In genomic region chr1:164977351-164977750, GRCm38 (mm10) we compare ENCODE assay signal across 27 mouse cellular contexts. TPM values are rescaled to one million over a fixed set of nuclear protein-coding genes. Genes with fewer than 3 reads are reported as not detected.
"Had no signal": no experiment of that assay in that cellular context is flagged by ENCODE, and none has a peak within 500 bp of the region (broad histone marks: within the 10 kb centered on the region; RNA-seq: fewer than 3 reads in every experiment).

No protein-coding gene starts in this region.

- H3K27me3 ChIP-seq: limb, embryonic 13.5 days; liver, embryonic 12.5 days; liver, embryonic 15.5 days; lung, embryonic 15.5 days; midbrain, embryonic 13.5 days; stomach, embryonic 15.5 days had no signal

- H3K9me3 ChIP-seq: limb, embryonic 10.5 days; limb, embryonic 13.5 days; liver, embryonic 12.5 days; liver, embryonic 15.5 days; lung, embryonic 15.5 days; stomach, embryonic 15.5 days had no signal

- H3K36me3 ChIP-seq: limb, embryonic 10.5 days; limb, embryonic 13.5 days; liver, embryonic 12.5 days; liver, embryonic 15.5 days; lung, embryonic 15.5 days; midbrain, embryonic 13.5 days; stomach, embryonic 15.5 days had no signal

- ATAC-seq: liver, embryonic 12.5 days; midbrain, embryonic 13.5 days; midbrain, embryonic 16.5 days had no signal

- H3K4me2 ChIP-seq: limb, embryonic 13.5 days; liver, embryonic 12.5 days; liver, embryonic 15.5 days; lung, embryonic 15.5 days; midbrain, embryonic 13.5 days; stomach, embryonic 15.5 days had no signal

- DNase-seq: kidney, adult 18-20 months; kidney, adult 9 months; kidney, postnatal 14 days; kidney, postnatal 4 days; liver; lung, adult 18-20 months; lung, postnatal 10 days; lung, postnatal 4 days; right cerebral cortex, adult 18-20 months; right cerebral cortex, postnatal 25 days; spleen, adult 18-20 months; thymus, postnatal 36 days had no signal

- H3K4me1 ChIP-seq: limb, embryonic 10.5 days; limb, embryonic 13.5 days; liver, embryonic 12.5 days; liver, embryonic 15.5 days; lung, embryonic 15.5 days; stomach, embryonic 15.5 days had no signal

- H3K4me3 ChIP-seq: limb, embryonic 10.5 days; limb, embryonic 13.5 days; liver, embryonic 12.5 days; liver, embryonic 15.5 days; lung, embryonic 15.5 days; midbrain, embryonic 13.5 days; stomach, embryonic 15.5 days had no signal

- H3K9ac ChIP-seq: limb, embryonic 13.5 days; liver, embryonic 12.5 days; liver, embryonic 15.5 days; lung, embryonic 15.5 days; midbrain, embryonic 13.5 days; stomach, embryonic 15.5 days had no signal

- H3K27ac ChIP-seq: limb, embryonic 10.5 days; limb, embryonic 13.5 days; liver, embryonic 12.5 days; liver, embryonic 15.5 days; lung, embryonic 15.5 days; midbrain, embryonic 13.5 days; stomach, embryonic 15.5 days had no signal

RNA-seq across cellular contexts. Expression of gene Xcl1, which starts 42.0 kb away (rescaled TPM):
- total RNA-seq: layer of hippocampus, adult 18-20 months; layer of hippocampus, postnatal 14 days; left cerebral cortex, adult 18-20 months; left cerebral cortex, postnatal 25 days had no signal
- polyA plus RNA-seq: kidney, embryonic 16.5 days; limb, embryonic 10.5 days; limb, embryonic 13.5 days; liver, embryonic 12.5 days; liver, embryonic 15.5 days; midbrain, embryonic 13.5 days; midbrain, embryonic 16.5 days; neural tube, embryonic 11.5 days; neural tube, embryonic 14.5 days; stomach, embryonic 15.5 days had no signal
